Mouse (Mus musculus) urinary bladder, adult 18-20 months (tissue): ENCODE measurements around the gene Ap5b1.

Source experiments
- DNase-seq, 2 experiments: peaks; one replicate each; pipeline ENCODE4 v3.0.0; 2022; ENCODE audit warnings: low spot score in 2 of 2, mixed read lengths in 2 of 2

The Ap5b1 gene

GRCm38 (mm10) chr19:5567180-5567533 is 668 bp upstream of the Ap5b1 start:
- DNase-seq, result no peak

- DNase-seq, result peak; percentile 68 to 72
Measured at GRCm38 (mm10) chr19:5568470-5569140, 780 bp downstream of the Ap5b1 start.

- DNase-seq, result no peak
Measured at GRCm38 (mm10) chr19:5569521-5569920, 1.7 kb downstream of the Ap5b1 start.

GRCm38 (mm10) chr19:5570353-5571246 is 2.8 kb downstream of the Ap5b1 start:
- no peak for DNase-seq

- DNase-seq, result no peak
Measured at GRCm38 (mm10) chr19:5571831-5572230, 4.0 kb downstream of the Ap5b1 start.

- no peak for DNase-seq
Measured at GRCm38 (mm10) chr19:5572331-5573125, 4.7 kb downstream of the Ap5b1 start.

GRCm38 (mm10) chr19:5575336-5575735 is 7.5 kb downstream of the Ap5b1 start:
- no peak for DNase-seq

- DNase-seq, result no peak
Measured at GRCm38 (mm10) chr19:5579971-5580370, 12.1 kb downstream of the Ap5b1 start.

GRCm38 (mm10) chr19:5580776-5581175 is 13.0 kb downstream of the Ap5b1 start:
- DNase-seq, result no peak

- DNase-seq, result no peak
Measured at GRCm38 (mm10) chr19:5581995-5582394, 14.2 kb downstream of the Ap5b1 start.

GRCm38 (mm10) chr19:5589159-5589558 is 21.3 kb downstream of the Ap5b1 start:
- no peak for DNase-seq

GRCm38 (mm10) chr19:5591888-5592287 is 24.1 kb downstream of the Ap5b1 start:
- DNase-seq, result no peak

- no peak for DNase-seq
Measured at GRCm38 (mm10) chr19:5599224-5599623, 31.4 kb downstream of the Ap5b1 start.

GRCm38 (mm10) chr19:5601752-5602541 is 34.1 kb downstream of the Ap5b1 start, which contains the start of gene Rnaseh2c:
Rnaseh2c (plus strand) TSS chr19:5601873.
- DNase-seq, result peak; percentile 66

- DNase-seq, result no peak
Measured at GRCm38 (mm10) chr19:5603664-5604063, 35.8 kb downstream of the Ap5b1 start.

GRCm38 (mm10) chr19:5605126-5605525 is 37.3 kb downstream of the Ap5b1 start:
- DNase-seq, result no peak

GRCm38 (mm10) chr19:5606196-5606595 is 38.4 kb downstream of the Ap5b1 start:
- no peak for DNase-seq

GRCm38 (mm10) chr19:5607705-5608410 is 40.0 kb downstream of the Ap5b1 start:
- DNase-seq, result no peak

GRCm38 (mm10) chr19:5608707-5609106 is 40.9 kb downstream of the Ap5b1 start:
- DNase-seq, result no peak

- no peak for DNase-seq
Measured at GRCm38 (mm10) chr19:5609171-5609546, 41.3 kb downstream of the Ap5b1 start.
